Mouse (Mus musculus) hindbrain, embryonic 16.5 days (tissue): ENCODE measurements at regions not wholly inside any gene's neighbourhood (a gene's known extent, or its start where the extent isn't known, plus 50 kb on each side); places are given as distances from the start of the nearest gene placed in this dataset. TPM values are rescaled to one million over a fixed set of nuclear protein-coding genes. Genes with fewer than 3 reads are reported as not detected.
"Not testable (repeated sequence)": the region's sequence is repeated elsewhere in the genome, so short reads cannot be mapped to it uniquely, and the experiment has no call there.

Experiments
- ATAC-seq: fragments of 200-750 bp; cut with Nextera tagmentation; 2 replicates; pipeline ENCODE4 v1.8.0; 2017; ENCODE audit warnings: moderate TSS enrichment, moderate library complexity
- H3K27ac ChIP-seq: fragments of 300-500 bp; sonication (generic); 2 replicates; pipeline ENCODE4 v1.5.1; 2014; ENCODE audit warnings: low read depth, mild to moderate bottlenecking, control low read depth, low read length, moderate library complexity
- H3K27me3 ChIP-seq: fragments of 300-500 bp; sonication (generic); replicated peaks from 2 replicates; pipeline ENCODE4 v1.6.1; 2014; ENCODE audit warnings: low read length; ENCODE audit not compliant: control insufficient read depth, insufficient read depth
- H3K36me3 ChIP-seq: fragments of 300-500 bp; sonication (generic); 2 replicates; pipeline ENCODE4 v1.6.1; 2014; ENCODE audit warnings: mild to moderate bottlenecking, low read length, moderate library complexity, mixed read lengths; ENCODE audit not compliant: control insufficient read depth, insufficient read depth
- H3K4me1 ChIP-seq: fragments of 300-500 bp; sonication (generic); 2 replicates; pipeline ENCODE4 v1.6.1; 2014; ENCODE audit warnings: low read depth, low read length; ENCODE audit not compliant: control insufficient read depth, insufficient read depth
- H3K4me2 ChIP-seq: fragments of 300-500 bp; sonication (generic); 2 replicates; pipeline ENCODE4 v1.6.1; 2014; ENCODE audit warnings: mild to moderate bottlenecking, low read length, control low read depth, moderate library complexity
- H3K4me3 ChIP-seq: fragments of 300-500 bp; sonication (generic); 2 replicates; pipeline ENCODE4 v1.5.1; 2014; ENCODE audit warnings: mild to moderate bottlenecking, low read length, control low read depth, moderate library complexity
- H3K9ac ChIP-seq: fragments of 300-500 bp; sonication (generic); 2 replicates; pipeline ENCODE4 v1.6.1; 2014; ENCODE audit warnings: low read depth, mild to moderate bottlenecking, control low read depth, low read length, moderate library complexity
- H3K9me3 ChIP-seq: fragments of 300-500 bp; sonication (generic); 2 replicates; pipeline ENCODE4 v1.6.1; 2014; ENCODE audit warnings: mild to moderate bottlenecking, low read length, moderate library complexity; ENCODE audit not compliant: control insufficient read depth
- WGBS: fragments of 180-500 bp; shearing (Covaris S2); extraction: QIAGEN DNeasy Blood & Tissue Kit; methylation state at CpG from one replicate; pipeline ENCODE4 v1.1.7; 2014; 5-methylcytosine and 5-hydroxymethylcytosine counted together
- microRNA counts: library from miRNA; unstranded; fragments of <30 nt; microRNA quantifications from one replicate; lab custom pipeline; 2016
- microRNA-seq: library from miRNA; unstranded; fragments of <30 nt; microRNA quantifications from one replicate; pipeline ENCODE4, GENCODE M21; 2017

DNA sequence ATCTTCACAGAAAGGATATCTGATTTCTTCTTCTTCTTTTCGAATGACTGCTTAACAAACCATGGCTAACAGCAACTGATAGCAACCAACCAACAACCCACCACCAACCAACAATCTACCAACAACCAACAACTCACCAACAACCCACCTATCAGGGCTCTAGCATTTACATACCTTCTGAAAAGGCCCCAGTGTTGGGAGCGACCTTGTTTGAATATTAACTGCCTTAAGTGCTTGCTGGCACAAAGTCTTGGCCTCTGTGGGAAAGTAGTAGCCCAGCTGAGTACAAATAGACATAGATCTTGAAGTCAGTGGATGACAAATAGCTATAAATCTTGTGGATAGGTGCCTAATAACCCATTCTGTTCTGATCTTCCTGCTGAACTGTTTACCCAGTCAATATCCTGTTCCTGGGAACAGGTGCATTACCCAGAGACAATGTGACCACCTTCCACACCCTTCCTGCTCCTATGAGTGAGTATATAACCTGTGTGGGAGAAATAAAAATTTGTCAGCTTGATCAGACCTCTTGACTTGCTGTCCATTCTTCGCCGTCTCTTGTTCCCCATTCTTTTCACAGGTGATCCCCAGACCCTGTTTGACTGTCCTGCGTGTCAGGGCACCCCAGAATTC lies 55.9 kb upstream of the Gadl1 start:
- 83% methylated on average over 5 of the region's 5 CpGs for WGBS
- H3K9me3 ChIP-seq, H3K9ac ChIP-seq, H3K4me1 ChIP-seq, H3K27ac ChIP-seq, H3K4me3 ChIP-seq, H3K36me3 ChIP-seq, H3K27me3 ChIP-seq, ATAC-seq, H3K4me2 ChIP-seq: not testable (repeated sequence)

DNA sequence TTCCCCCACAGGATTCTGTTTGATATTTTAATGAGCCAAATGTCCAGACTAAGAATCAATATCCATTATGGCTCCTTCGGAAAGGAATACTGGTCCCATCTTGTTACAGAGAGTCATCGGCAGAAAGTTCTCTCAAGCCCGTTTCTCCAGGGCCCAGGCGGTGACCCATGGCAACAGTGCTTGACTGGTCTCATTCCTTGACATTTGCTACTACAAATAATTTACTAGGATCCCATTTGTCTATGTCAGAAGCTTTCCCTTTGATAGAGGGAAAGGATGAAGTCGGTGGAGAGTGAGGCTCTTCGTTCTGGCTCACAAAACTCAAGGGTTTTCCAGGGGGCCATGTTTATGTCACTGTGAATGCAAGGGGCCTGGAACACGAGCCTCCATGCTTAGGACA lies 52.0 kb upstream of the Gadl1 start:
- Histone ChIP-seq H3K27me3 (no peaks in the 10 kb centered on the region), H3K4me3 (no peak overlapping the region), H3K27ac (no peak overlapping the region), H3K4me2 (no peak overlapping the region), H3K9ac (no peak overlapping the region), H3K9me3 (no peaks in the 10 kb centered on the region), H3K36me3 (no peaks in the 10 kb centered on the region), H3K4me1 (no peaks in the 10 kb centered on the region)
- ATAC-seq: no peak
- WGBS: 68% methylated on average over 7 of the region's 7 CpGs

DNA sequence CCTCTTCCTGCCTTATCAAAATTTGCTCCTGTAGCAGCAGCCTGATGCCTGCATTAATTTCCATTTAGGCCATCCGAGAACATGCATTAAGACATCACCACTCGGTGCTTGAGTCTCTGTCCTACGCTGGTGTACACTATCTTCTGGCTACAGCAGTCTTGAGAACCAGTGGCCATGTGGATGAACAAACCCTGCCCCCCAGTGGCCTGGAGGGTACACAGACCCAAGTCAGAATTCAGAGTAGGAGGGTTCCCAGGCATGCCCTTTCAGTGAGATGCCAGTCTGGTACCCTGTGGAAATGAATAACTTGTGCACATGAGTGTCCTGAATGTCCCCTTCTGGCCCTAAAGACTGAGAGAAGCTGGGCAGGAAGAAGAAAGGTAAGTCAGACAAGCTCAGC lies 50.4 kb upstream of the Gadl1 start:
- Histone ChIP-seq H3K27ac (no peak overlapping the region), H3K4me2 (no peak overlapping the region), H3K36me3 (no peaks in the 10 kb centered on the region), H3K4me1 (no peaks in the 10 kb centered on the region), H3K9ac (no peak overlapping the region), H3K9me3 (no peaks in the 10 kb centered on the region), H3K4me3 (no peak overlapping the region), H3K27me3 (no peaks in the 10 kb centered on the region)
- 80% methylated on average over 3 of the region's 3 CpGs for WGBS
- ATAC-seq: no peak

MicroRNA genes in the stretch of these regions (microRNA counts, 519-probe panel; counts per million panel counts)
- microRNA mmu-miR-467h+mmu-miR-669d+mmu-miR-669l (lab: Ali Mortazavi, UCI): 2,262 counts per million, percentile 49 among the panel's probes with 10 or more counts

Small RNA genes lying in the stretch of these regions (microRNA-seq; reads per million reads assigned to microRNA genes)
- gene Gm22243 (not detected), gene Gm25510 (not detected), gene Gm26303 (not detected), gene Mir467h (not detected)
